Mouse (Mus musculus) bone marrow, adult 2 months (tissue): Measurements from ENCODE around the gene Trpm6. TPM values are rescaled to one million over a fixed set of nuclear protein-coding genes. Genes with fewer than 3 reads are reported as not detected.

ENCODE experiments used
- H3K27ac ChIP-seq: fragments of 200-500 bp; 2 replicates; pipeline ENCODE4 v1.5.1; 2012; ENCODE audit warnings: low read depth, mild to moderate bottlenecking, control low read depth, inconsistent platforms, low read length; ENCODE audit not compliant: control insufficient read depth, poor library complexity, insufficient read depth
- H3K4me1 ChIP-seq: fragments of 200-500 bp; 2 replicates; pipeline ENCODE4 v1.6.1; 2011; ENCODE audit warnings: low read length; ENCODE audit not compliant: control insufficient read depth, insufficient read depth
- H3K4me3 ChIP-seq: fragments of 200-500 bp; replicated peaks from 2 replicates; pipeline ENCODE3; 2011; ENCODE audit warnings: mild to moderate bottlenecking, low read depth, low read length, control low read depth; ENCODE audit not compliant: control insufficient read depth
- CTCF ChIP-seq: fragments of 200-500 bp; IDR thresholded peaks from 2 replicates; pipeline ENCODE4 v1.5.1; 2011; ENCODE audit warnings: low read length, control low read depth; ENCODE audit not compliant: control insufficient read depth, insufficient read depth
- POLR2A ChIP-seq: fragments of 200-500 bp; IDR thresholded peaks from 2 replicates; pipeline ENCODE4 v1.6.1; 2011; ENCODE audit warnings: low read depth, mild to moderate bottlenecking, control low read depth, low read length, borderline replicate concordance; ENCODE audit not compliant: control insufficient read depth
- WGBS: fragments of 180-500 bp; shearing (Covaris S2); methylation state at CpG from one replicate; pipeline ENCODE4 v1.1.7; 2018; 5-methylcytosine and 5-hydroxymethylcytosine counted together
- polyA plus RNA-seq: library from polyadenylated mRNA; stranded (reverse); fragments of >200 nt; gene quantifications from 2 replicates; pipeline ENCODE4 v1.2.4, GENCODE M21; 2011; ENCODE audit warnings: low replicate concordance; ENCODE audit not compliant: missing spikeins, insufficient read depth, insufficient read length

Trpm6 gene
- polyA plus RNA-seq, 1 experiment, result not detected

DNA sequence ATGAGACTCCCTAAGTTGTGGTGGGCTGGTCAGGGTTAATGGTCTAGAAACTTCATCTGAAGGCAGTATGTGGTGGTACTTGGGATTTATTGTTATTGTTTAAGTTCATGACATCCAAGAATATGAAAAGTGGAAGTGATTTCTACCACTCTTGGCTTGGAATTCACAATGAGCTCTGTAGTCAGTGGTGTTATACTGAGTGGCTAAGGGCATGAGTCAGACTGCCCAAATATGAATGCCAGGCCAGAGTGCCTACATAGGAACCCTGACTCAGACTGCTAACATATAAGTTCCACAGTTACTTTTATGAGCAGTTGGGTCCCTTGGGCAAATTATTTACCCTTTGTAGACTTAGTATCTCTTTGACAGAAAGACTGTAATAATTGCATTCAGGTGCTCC, 7.4 kb downstream of the Trpm6 start:
- Histone ChIP-seq H3K4me1 (no peaks in the 10 kb centered on the region), H3K4me3 (no peak overlapping the region), H3K27ac (no peak overlapping the region)
- TF ChIP-seq POLR2A, result no peak
- TF ChIP-seq CTCF, result no peak

DNA sequence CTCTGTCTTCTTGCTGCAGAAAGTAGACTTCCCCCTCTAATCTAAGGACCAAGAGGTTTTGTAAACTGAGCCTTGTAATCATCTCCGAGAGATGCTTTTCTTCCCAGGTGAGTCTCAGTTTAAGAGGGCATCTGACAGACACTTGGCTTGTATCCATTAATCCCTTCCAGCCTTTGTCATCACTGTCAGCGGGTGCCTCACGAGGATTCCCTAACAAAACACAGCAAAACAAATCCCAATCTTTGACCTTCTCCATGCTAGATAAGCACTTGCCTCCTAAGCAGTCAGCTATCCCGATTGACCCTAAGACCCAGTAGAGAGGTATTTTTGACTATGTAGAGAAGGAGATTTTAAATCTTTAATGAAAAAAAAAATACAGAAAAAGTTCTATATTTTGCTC, 7.9 kb downstream of the Trpm6 start:
- no peak for TF ChIP-seq POLR2A
- no peak for TF ChIP-seq CTCF
- 74% methylated on average over 4 of the region's 4 CpGs for WGBS
- Histone ChIP-seq H3K4me1 (no peaks in the 10 kb centered on the region), H3K4me3 (no peak overlapping the region), H3K27ac (no peak overlapping the region)

DNA sequence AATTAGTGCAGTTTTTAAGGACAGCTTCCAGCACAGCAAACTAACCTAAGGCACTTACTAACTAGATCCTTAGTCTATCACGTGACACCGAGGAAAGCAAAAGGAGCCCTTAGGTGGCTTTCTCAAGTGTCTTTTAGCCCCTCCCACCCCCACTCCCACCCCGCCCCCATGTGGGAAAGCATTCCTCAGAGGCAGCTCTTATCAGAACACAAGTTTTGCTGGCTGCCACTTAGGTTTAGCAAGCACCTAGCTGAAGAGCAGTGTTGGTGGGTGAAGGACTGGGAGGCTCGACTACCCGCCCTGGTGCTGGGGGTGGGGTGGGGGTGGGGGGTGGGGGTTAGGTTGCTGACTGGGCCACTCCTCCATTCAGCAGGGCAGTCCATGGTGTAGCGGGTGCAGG, 8.5 kb downstream of the Trpm6 start:
- WGBS, result 69% methylated on average over 6 of the region's 6 CpGs
- H3K4me1 ChIP-seq, result no peaks in the 10 kb centered on the region
- H3K27ac ChIP-seq, result no peak overlapping the region
- TF ChIP-seq CTCF (no peak), POLR2A (no peak)
- H3K4me3 ChIP-seq, result no peak overlapping the region

DNA sequence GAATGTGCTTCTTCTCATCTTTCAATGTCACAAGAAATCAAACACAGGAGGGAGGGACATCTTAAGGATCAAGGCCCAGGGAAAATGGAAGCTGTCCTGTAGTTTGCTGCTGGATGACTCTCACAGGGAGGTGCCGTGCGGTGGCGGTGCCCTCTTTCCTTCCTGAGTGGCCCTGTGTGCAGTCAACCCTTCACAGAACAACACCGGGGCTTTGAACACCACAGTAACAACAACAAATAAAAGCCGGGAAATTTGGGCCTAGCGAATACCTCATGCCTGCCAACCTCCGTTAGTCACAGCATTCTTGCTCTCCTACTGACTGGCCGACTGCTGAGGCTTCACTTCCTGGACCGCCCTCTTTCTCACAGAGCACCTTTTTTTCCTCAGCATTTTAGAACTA, 9.1 kb downstream of the Trpm6 start:
- no peak for TF ChIP-seq CTCF
- Histone ChIP-seq H3K27ac (no peak overlapping the region), H3K4me3 (no peak overlapping the region), H3K4me1 (no peaks in the 10 kb centered on the region)
- WGBS, result 71% methylated on average over 9 of the region's 9 CpGs

DNA sequence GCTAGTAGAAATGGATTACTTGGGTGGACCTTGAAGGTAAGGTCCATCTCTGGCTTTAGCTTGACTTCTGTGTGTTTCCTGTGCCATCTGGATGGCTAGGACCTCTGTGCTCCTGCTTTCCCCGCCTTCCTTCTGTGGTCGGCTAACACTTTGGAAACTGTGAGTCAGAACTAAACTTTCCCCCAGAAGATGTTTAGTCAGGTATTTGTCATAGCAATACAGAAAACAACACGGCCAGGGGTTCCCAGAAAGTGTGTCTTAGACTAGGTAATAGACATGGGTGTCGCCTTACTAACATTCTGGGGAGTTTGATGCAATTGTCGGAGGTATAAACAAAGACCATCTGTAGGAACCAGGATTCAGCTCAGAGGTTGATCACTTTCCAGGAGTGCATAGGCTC, 16.6 kb downstream of the Trpm6 start:
- no peak for TF ChIP-seq POLR2A
- no peak for TF ChIP-seq CTCF
- whole genome bisulfite sequencing, result 75% methylated on average over 5 of the region's 5 CpGs
- no peaks in the 10 kb centered on the region for H3K4me1 ChIP-seq
- no peak overlapping the region for H3K27ac ChIP-seq
- no peak overlapping the region for H3K4me3 ChIP-seq

DNA sequence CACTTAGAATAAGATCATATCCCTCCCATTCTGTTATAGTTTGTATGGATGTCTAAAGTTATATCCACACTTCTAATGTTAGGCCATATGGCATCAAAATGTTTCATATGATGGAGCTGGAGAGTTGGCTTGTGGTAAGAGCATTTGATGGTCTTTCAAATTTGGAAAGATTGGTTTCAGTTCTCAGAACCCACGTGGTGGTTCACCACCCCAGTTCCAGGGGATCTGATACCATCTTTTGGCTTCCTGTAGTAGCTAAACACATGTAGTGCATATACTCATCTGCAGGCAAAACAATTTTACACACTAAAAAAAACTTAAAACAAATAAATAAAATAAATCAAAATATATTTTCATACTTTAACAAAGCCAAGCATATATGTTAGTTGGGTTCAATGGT, 21.3 kb downstream of the Trpm6 start:
- Histone ChIP-seq H3K4me3 (no peak overlapping the region), H3K27ac (no peak overlapping the region), H3K4me1 (no peaks in the 10 kb centered on the region)
- WGBS, result 0% methylated on average over 1 of the region's 1 CpGs
- TF ChIP-seq CTCF, result no peak
- TF ChIP-seq POLR2A, result no peak

DNA sequence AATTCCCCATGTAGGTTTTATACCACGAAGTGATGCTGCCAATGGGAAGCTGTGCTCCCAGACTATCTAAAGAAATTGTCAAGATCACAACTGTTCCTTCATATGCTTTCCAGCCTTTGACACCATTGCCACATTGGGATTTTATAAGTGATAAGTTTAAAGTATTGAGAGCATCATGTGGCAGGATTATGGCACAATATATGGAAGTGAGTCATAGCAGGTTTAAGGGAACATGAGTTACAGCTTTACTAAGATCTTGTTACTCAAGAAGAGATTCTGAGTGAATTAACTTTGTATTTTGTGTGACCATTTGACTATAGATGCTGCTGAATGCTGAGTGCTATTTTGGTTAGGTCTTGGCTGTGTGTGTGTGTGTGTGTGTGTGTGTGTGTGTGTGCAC, 21.8 kb downstream of the Trpm6 start:
- H3K4me1 ChIP-seq, result no peaks in the 10 kb centered on the region
- TF ChIP-seq POLR2A (no peak), CTCF (no peak)
- 64% methylated on average over 1 of the region's 1 CpGs for WGBS
- no peak overlapping the region for H3K27ac ChIP-seq
- no peak overlapping the region for H3K4me3 ChIP-seq

DNA sequence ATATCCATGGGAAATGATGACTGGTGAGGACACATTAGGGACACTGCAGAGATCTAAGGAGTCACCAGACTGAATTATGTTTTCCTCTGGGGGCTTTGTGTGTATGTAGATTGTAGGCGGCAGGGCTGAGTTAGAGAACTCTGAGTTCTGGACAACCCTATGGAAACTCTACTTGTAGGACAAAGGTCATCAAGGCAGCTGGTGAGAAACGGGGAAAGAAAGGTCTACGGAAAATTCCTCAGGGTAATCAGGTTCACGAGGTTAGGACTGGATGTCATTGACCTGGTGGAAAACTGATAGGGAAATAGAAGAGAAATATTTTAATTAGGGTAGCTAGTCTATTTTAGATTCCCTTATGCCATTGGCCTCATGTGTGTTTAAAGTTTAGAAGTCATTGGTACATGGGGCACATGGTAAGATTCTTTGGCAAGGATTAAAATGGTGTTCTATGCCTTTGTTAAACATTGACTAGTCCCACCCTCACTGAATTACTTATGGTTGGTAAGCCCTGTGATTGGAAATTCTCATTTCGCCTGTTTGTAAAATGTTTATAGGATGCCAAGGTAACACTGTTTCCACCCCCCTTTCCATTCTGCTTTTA, 23.2 kb downstream of the Trpm6 start:
- H3K27ac ChIP-seq, result no peak overlapping the region
- no peaks in the 10 kb centered on the region for H3K4me1 ChIP-seq
- TF ChIP-seq POLR2A (no peak), CTCF (no peak)
- WGBS, result 79% methylated on average over 5 of the region's 5 CpGs
- H3K4me3 ChIP-seq, result no peak overlapping the region

DNA sequence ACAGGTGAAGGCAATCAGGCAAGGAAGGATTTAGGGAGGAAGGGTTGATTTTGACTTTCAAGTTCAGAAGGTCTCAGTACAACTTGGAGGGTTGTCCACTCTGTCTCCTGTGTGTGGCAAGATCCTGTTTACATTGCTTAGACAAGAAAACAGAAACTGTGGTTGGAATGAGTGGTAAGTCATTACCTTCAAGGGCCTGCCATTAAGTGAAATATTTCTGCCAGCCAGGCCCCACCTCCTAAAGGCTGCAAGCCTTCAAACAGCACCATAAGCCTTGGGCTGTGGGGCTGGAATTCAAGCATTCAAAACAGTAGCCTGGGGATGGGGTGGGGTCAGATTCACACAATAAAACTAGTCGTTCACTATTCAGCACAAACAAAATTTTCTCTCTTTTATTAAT, 24.3 kb downstream of the Trpm6 start:
- TF ChIP-seq POLR2A, result no peak
- TF ChIP-seq CTCF, result no peak
- 55% methylated on average over 1 of the region's 1 CpGs for WGBS
- no peaks in the 10 kb centered on the region for H3K4me1 ChIP-seq
- H3K4me3 ChIP-seq, result no peak overlapping the region
- H3K27ac ChIP-seq, result no peak overlapping the region
